Mouse (Mus musculus) CH12.LX (cell line): ENCODE measurements around the gene Pf4. TPM values are rescaled to one million over a fixed set of nuclear protein-coding genes. Genes with fewer than 3 reads are reported as not detected.

Experiments used
- DNase-seq: peaks from one replicate; pipeline ENCODE4 v3.0.0-alpha.2; 2013; ENCODE audit errors: extremely low read depth
- H3K27ac ChIP-seq: 2 replicates; pipeline ENCODE4 v1.5.1; 2012; ENCODE audit warnings: low read depth, mild to moderate bottlenecking, control low read depth, moderate library complexity; ENCODE audit not compliant: insufficient read depth
- H3K27me3 ChIP-seq: replicated peaks from 2 replicates; pipeline ENCODE3; 2012; ENCODE audit warnings: inconsistent platforms
- H3K36me3 ChIP-seq, 2 experiments: replicated peaks in 1 of 2; 2 replicates each; pipeline versions ENCODE3 to v1.6.1; 2012; ENCODE audit warnings: inconsistent platforms in 1 of 2, low read length in 1 of 2, mild to moderate bottlenecking in 1 of 2, mixed read lengths in 1 of 2, moderate library complexity in 1 of 2; ENCODE audit not compliant: control insufficient read depth in 1 of 2, insufficient read depth in 1 of 2
- H3K4me1 ChIP-seq, 2 experiments: 2 replicates each; pipeline ENCODE4 v1.6.1; 2012; ENCODE audit warnings: inconsistent platforms in 1 of 2, moderate library complexity in 1 of 2; ENCODE audit not compliant: insufficient read depth in 2 of 2, control insufficient read depth in 1 of 2
- H3K4me2 ChIP-seq: 2 replicates; pipeline ENCODE4 v1.6.1; 2012; ENCODE audit warnings: low read depth, mild to moderate bottlenecking, control low read depth; ENCODE audit not compliant: poor library complexity, insufficient read depth, severe bottlenecking
- H3K4me3 ChIP-seq, 3 experiments: fragments of 150-350 bp in 1 of 3; sonication (generic) in 1 of 3; replicated peaks in 1 of 3; 2 replicates each; pipeline versions ENCODE3 to v1.5.1; 2011 to 2012; ENCODE audit warnings: low read depth in 2 of 3, low read length in 2 of 3, mild to moderate bottlenecking in 2 of 3, moderate library complexity in 2 of 3, control low read depth in 1 of 3, improper control_type of control experiment in 1 of 3, inconsistent platforms in 1 of 3, mixed read lengths in 1 of 3; ENCODE audit not compliant: poor library complexity in 1 of 3
- H3K79me2 ChIP-seq: replicated peaks from 2 replicates; pipeline ENCODE4 v1.6.1; 2012; ENCODE audit warnings: mild to moderate bottlenecking, moderate library complexity; ENCODE audit not compliant: control insufficient read depth, poor library complexity, insufficient read depth, severe bottlenecking; ENCODE audit errors: extremely low read depth
- H3K9ac ChIP-seq: 2 replicates; pipeline ENCODE4 v1.6.1; 2012; ENCODE audit warnings: low read depth, mild to moderate bottlenecking, control low read depth, moderate library complexity; ENCODE audit not compliant: insufficient read depth
- H3K9me3 ChIP-seq: replicated peaks from 2 replicates; pipeline ENCODE3; 2012; ENCODE audit warnings: low read length, inconsistent platforms, mixed read lengths
- BHLHE40 ChIP-seq: IDR thresholded peaks from 2 replicates; pipeline ENCODE4 v1.6.1; 2011; ENCODE audit warnings: mild to moderate bottlenecking, low read depth, low read length, improper control_type of control experiment
- CHD1 ChIP-seq: IDR thresholded peaks from 2 replicates; pipeline ENCODE4 v1.6.1; 2012; ENCODE audit warnings: low read depth, low read length, improper control_type of control experiment, inconsistent platforms
- CHD2 ChIP-seq: IDR thresholded peaks from 2 replicates; pipeline ENCODE4 v1.6.1; 2011; ENCODE audit warnings: low read length, improper control_type of control experiment
- CTCF ChIP-seq, 2 experiments: IDR thresholded peaks in 1 of 2; conservative IDR thresholded peaks in 1 of 2; 2 replicates each; pipeline ENCODE4 v1.5.1; 2011 to 2012; ENCODE audit warnings: low read depth in 2 of 2, low read length in 2 of 2, improper control_type of control experiment in 1 of 2, inconsistent platforms in 1 of 2, mild to moderate bottlenecking in 1 of 2, moderate library complexity in 1 of 2
- E2F4 ChIP-seq: IDR thresholded peaks from 2 replicates; pipeline ENCODE4 v1.6.1; 2011; ENCODE audit warnings: low read depth, low read length, improper control_type of control experiment; ENCODE audit not compliant: insufficient replicate concordance
- ELF1 ChIP-seq: IDR thresholded peaks from 2 replicates; pipeline ENCODE4 v1.6.1; 2014; ENCODE audit warnings: low read depth, mild to moderate bottlenecking, inconsistent platforms, low read length, improper control_type of control experiment
- EP300 ChIP-seq: IDR thresholded peaks from 2 replicates; pipeline ENCODE4 v1.6.1; 2011; ENCODE audit warnings: low read length, improper control_type of control experiment
- IRF4 ChIP-seq: IDR thresholded peaks from 2 replicates; pipeline ENCODE4 v1.6.1; 2014; ENCODE audit warnings: low read depth, mild to moderate bottlenecking, inconsistent platforms, low read length, improper control_type of control experiment
- KAT2A ChIP-seq: IDR thresholded peaks from 2 replicates; pipeline ENCODE4 v1.6.1; 2012; ENCODE audit warnings: low read length, improper control_type of control experiment, inconsistent platforms; ENCODE audit not compliant: insufficient replicate concordance
- MAFK ChIP-seq: IDR thresholded peaks from 2 replicates; pipeline ENCODE4 v1.6.1; 2011; ENCODE audit warnings: low read length, improper control_type of control experiment; ENCODE audit not compliant: insufficient replicate concordance
- MAX ChIP-seq: IDR thresholded peaks from 2 replicates; pipeline ENCODE4 v1.6.1; 2011; ENCODE audit warnings: low read length, improper control_type of control experiment
- MAZ ChIP-seq: IDR thresholded peaks from 2 replicates; pipeline ENCODE4 v1.6.1; 2012; ENCODE audit warnings: low read depth, mild to moderate bottlenecking, inconsistent platforms, low read length, improper control_type of control experiment, moderate library complexity
- MEF2A ChIP-seq: IDR thresholded peaks from 2 replicates; pipeline ENCODE4 v1.6.1; 2014; ENCODE audit warnings: low read depth, mild to moderate bottlenecking, inconsistent platforms, low read length, improper control_type of control experiment, borderline replicate concordance
- MXI1 ChIP-seq: IDR thresholded peaks from 2 replicates; pipeline ENCODE4 v1.6.1; 2011; ENCODE audit warnings: mild to moderate bottlenecking, low read depth, low read length, improper control_type of control experiment
- POLR2A ChIP-seq: IDR thresholded peaks from 2 replicates; pipeline ENCODE4 v1.6.1; 2011; ENCODE audit warnings: low read depth, mild to moderate bottlenecking, improper control_type of control experiment, low read length
- POLR2AphosphoS2 ChIP-seq: IDR thresholded peaks from 2 replicates; pipeline ENCODE4 v1.6.1; 2011; ENCODE audit warnings: low read depth, low read length, improper control_type of control experiment
- RAD21 ChIP-seq: IDR thresholded peaks from 2 replicates; pipeline ENCODE4 v1.6.1; 2011; ENCODE audit warnings: low read depth, mild to moderate bottlenecking, low read length, improper control_type of control experiment, moderate library complexity
- SIN3A ChIP-seq: IDR thresholded peaks from 2 replicates; pipeline ENCODE4 v1.6.1; 2012; ENCODE audit warnings: low read length, improper control_type of control experiment, inconsistent platforms
- SMC3 ChIP-seq: IDR thresholded peaks from 2 replicates; pipeline ENCODE4 v1.6.1; 2011; ENCODE audit warnings: low read depth, low read length, improper control_type of control experiment
- TBP ChIP-seq: conservative IDR thresholded peaks from 2 replicates; pipeline ENCODE4 v1.6.1; 2011; ENCODE audit warnings: low read depth, low read length, improper control_type of control experiment
- ZC3H11A ChIP-seq: IDR thresholded peaks from 2 replicates; pipeline ENCODE4 v1.6.1; 2012; ENCODE audit warnings: low read depth, mild to moderate bottlenecking, inconsistent platforms, low read length, improper control_type of control experiment
- ZKSCAN1 ChIP-seq: IDR thresholded peaks from 2 replicates; pipeline ENCODE4 v1.6.1; 2012; ENCODE audit warnings: low read depth, inconsistent platforms, low read length, improper control_type of control experiment, borderline replicate concordance
- dilution Hi-C: fragments of 300-500 bp; cut with MboI; formaldehyde crosslinking; loops from 2 replicates; pipeline ENCODE4 v1.14.3; 2020; ENCODE audit warnings: low sequenced_read_pairs; ENCODE audit not compliant: extremely low pct_unique_long_range_greater_than_20kb, extremely low pct_ligation_motif_present
- in situ Hi-C: fragments of 300-500 bp; cut with MboI; formaldehyde crosslinking; loops from 3 replicates; pipeline ENCODE4 v1.14.3; 2019; ENCODE audit warnings: low sequenced_read_pairs, low pct_ligation_motif_present, low pct_unique_long_range_greater_than_20kb, mixed read lengths
- polyA plus RNA-seq: library from polyadenylated mRNA; unstranded; fragments of >175 nt; gene quantifications from 2 replicates; pipeline ENCODE4 v1.2.1, GENCODE M21; 2012; ENCODE audit warnings: low read depth; ENCODE audit not compliant: insufficient read length
- total RNA-seq, 2 experiments: library from RNA; depleted of rRNA; stranded (reverse); fragments of 300-350 nt in 1 of 2; fragments of >200 nt in 1 of 2; gene quantifications; 2 replicates each; pipeline ENCODE4 v1.2.3; 2012 to 2014

Pf4 gene
- total and polyA plus RNA-seq, 3 experiments = not detected

- no peak overlapping the region for H3K4me2 ChIP-seq
- no peak overlapping the region for H3K27ac ChIP-seq
- dilution Hi-C loops = no loop called here
- no peak for DNase-seq
- no peaks in the 10 kb centered on the region for H3K9me3 ChIP-seq
- H3K27me3 ChIP-seq = no peaks in the 10 kb centered on the region
- H3K4me3 ChIP-seq = no peak overlapping the region
- in situ Hi-C loops = no loop called here
- TF ChIP-seq E2F4 (no peak), MEF2A (no peak), POLR2AphosphoS2 (no peak), EP300 (no peak), SIN3A (no peak), CHD1 (no peak), IRF4 (no peak), MXI1 (no peak)
- H3K79me2 ChIP-seq = no peaks in the 10 kb centered on the region
- H3K9ac ChIP-seq = no peak overlapping the region
- H3K36me3 ChIP-seq = no peaks in the 10 kb centered on the region
- H3K4me1 ChIP-seq = peaks cover 0 to 3% of the 10 kb centered on the region in 2 experiments; a peak in 1 of 4 replicates
Observed at GRCm38 (mm10) chr5:90728254-90728653, 44.0 kb upstream of the Pf4 start.

GRCm38 (mm10) chr5:90731480-90731879 is 40.8 kb upstream of the Pf4 start:
- H3K27ac ChIP-seq = no peak overlapping the region
- no peaks in the 10 kb centered on the region for H3K9me3 ChIP-seq
- TF ChIP-seq TBP (no peak), IRF4 (no peak), EP300 (no peak), POLR2A (no peak), SMC3 (no peak), CTCF (conservative IDR thresholded peaks at IDR 0.05 in 1 of 2, IDR thresholded peaks at IDR 0.05 in 1 of 2; ENCODE audit: low read depth in 2 of 2, low read length in 2 of 2) (no peak), ELF1 (no peak), E2F4 (no peak), SIN3A (no peak), MAZ (no peak), ZKSCAN1 (no peak), ZC3H11A (no peak), RAD21 (no peak), CHD2 (no peak), MAFK (no peak), MAX (no peak), BHLHE40 (no peak), KAT2A (no peak)
- TF ChIP-seq, all 38 proteins: peak for 0
- H3K27me3 ChIP-seq = no peaks in the 10 kb centered on the region
- no peak overlapping the region for H3K4me2 ChIP-seq
- no peak for DNase-seq
- H3K36me3 ChIP-seq = no peaks in the 10 kb centered on the region
- H3K79me2 ChIP-seq = no peaks in the 10 kb centered on the region
- H3K9ac ChIP-seq = no peak overlapping the region
- dilution Hi-C loops (no loop called here), in situ Hi-C loops (no loop called here)
- H3K4me3 ChIP-seq = no peak overlapping the region
- peaks cover 0 to 3% of the 10 kb centered on the region in 2 experiments; a peak in 1 of 4 replicates for H3K4me1 ChIP-seq
